Mouse (Mus musculus) limb, embryonic 11.5 days (tissue): Measurements from ENCODE around the gene Cyp4f39. TPM values are rescaled to one million over a fixed set of nuclear protein-coding genes. Genes with fewer than 3 reads are reported as not detected.

Source experiments
- polyA plus RNA-seq: library from polyadenylated mRNA; unstranded; fragments of >200 nt; fragmentation: Nextera tagmentation; extraction: Ambion mirVana; gene quantifications from 2 replicates; pipeline ENCODE4 v1.2.1, GENCODE M21; 2014

The Cyp4f39 gene
- polyA plus RNA-seq, 1 experiment from 2014 or later = not detected

Other genes with a start within 250 kb of the Cyp4f39 start
- gene Brd4, start 168.0 kb upstream of the Cyp4f39 start, polyA plus RNA-seq = 124 and 140 TPM in 2 replicates
- 62.7 and 66.2 TPM in 2 replicates for gene Akap8, start 131.5 kb upstream of the Cyp4f39 start, polyA plus RNA-seq
- 73.5 and 79.2 TPM in 2 replicates for gene Akap8l, start 102.1 kb upstream of the Cyp4f39 start, polyA plus RNA-seq
- 39.7 and 42.7 TPM in 2 replicates for gene Wiz, start 63.3 kb upstream of the Cyp4f39 start, polyA plus RNA-seq
- gene Rasal3, start 49.1 kb upstream of the Cyp4f39 start, polyA plus RNA-seq = 0.64 and 0.69 TPM in 2 replicates
- not detected in 2 replicates for gene Pglyrp2, start 28.6 kb upstream of the Cyp4f39 start, polyA plus RNA-seq
- gene Cyp4f17, start 53.3 kb downstream of the Cyp4f39 start, polyA plus RNA-seq = 7.9 and 9.6 TPM in 2 replicates
- gene Cyp4f16, start 83.8 kb downstream of the Cyp4f39 start, polyA plus RNA-seq = 18.1 and 18.3 TPM in 2 replicates
- not detected in 2 replicates for gene Cyp4f37, start 168.6 kb downstream of the Cyp4f39 start, polyA plus RNA-seq
- not detected in 2 replicates for gene Cyp4f40, start 206.2 kb downstream of the Cyp4f39 start, polyA plus RNA-seq
- gene Cyp4f15, start 232.9 kb downstream of the Cyp4f39 start, polyA plus RNA-seq = 0.11 and 0.48 TPM in 2 replicates